Mouse (Mus musculus): ENCODE results near the gene Msh4.

DNA sequence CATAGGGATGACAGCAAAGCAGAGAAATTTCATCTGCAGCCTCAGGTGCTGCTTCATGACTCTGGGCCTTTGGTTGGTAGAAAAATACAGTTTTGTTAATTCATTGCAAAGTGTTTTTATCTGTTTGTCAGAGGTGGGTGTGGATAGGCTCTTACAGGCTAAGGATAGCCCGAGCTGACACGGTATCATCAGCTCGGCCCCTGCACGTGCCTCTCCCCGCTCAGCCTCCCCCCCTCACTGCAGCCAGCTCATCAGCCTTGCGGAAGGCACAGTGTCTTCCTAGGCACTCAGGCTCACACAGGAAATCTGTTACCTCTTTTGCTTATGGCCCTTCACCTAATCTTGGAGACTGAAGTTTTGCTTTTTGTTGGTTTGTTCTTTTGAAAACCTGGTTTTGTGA is 17.8 kb downstream of the Msh4 start:
- TF ChIP-seq EP300 (IDR thresholded peaks at IDR 0.05; ENCODE audit: low read depth) = no peak
- no peak for TF ChIP-seq CTCF (IDR thresholded peaks at IDR 0.05; ENCODE audit: low read depth)
